Mouse (Mus musculus) kidney, adult 2 months (tissue): ENCODE data around the gene Tulp4. TPM values are rescaled to one million over a fixed set of nuclear protein-coding genes. Genes with fewer than 3 reads are reported as not detected.
A peak's percentile ranks its signal among the peaks of the same experiment; 100 is the strongest.

Source experiments
- DNase-seq: peaks from one replicate; pipeline ENCODE4 v3.0.0; 2021
- H3K27ac ChIP-seq: fragments of 200-500 bp; 2 replicates; pipeline ENCODE4 v1.5.1; 2012; ENCODE audit warnings: low read depth, low read length, control low read depth, inconsistent platforms; ENCODE audit not compliant: insufficient read depth
- H3K27me3 ChIP-seq: fragments of 200-500 bp; replicated peaks from 2 replicates; pipeline ENCODE4 v1.6.1; 2012; ENCODE audit warnings: mild to moderate bottlenecking, moderate library complexity, low read length, inconsistent platforms; ENCODE audit not compliant: control insufficient read depth, insufficient read depth
- H3K36me3 ChIP-seq: fragments of 200-500 bp; 2 replicates; pipeline ENCODE4 v1.6.1; 2012; ENCODE audit warnings: mild to moderate bottlenecking, moderate library complexity, low read length, inconsistent platforms; ENCODE audit not compliant: control insufficient read depth, insufficient read depth
- H3K4me1 ChIP-seq: fragments of 200-500 bp; 2 replicates; pipeline ENCODE4 v1.6.1; 2011; ENCODE audit warnings: low read length; ENCODE audit not compliant: control insufficient read depth, insufficient read depth
- H3K4me3 ChIP-seq: fragments of 200-500 bp; 2 replicates; pipeline ENCODE4 v1.5.1; 2011; ENCODE audit warnings: mild to moderate bottlenecking, low read depth, low read length, control low read depth; ENCODE audit not compliant: insufficient read depth
- CTCF ChIP-seq: fragments of 200-500 bp; conservative IDR thresholded peaks from 2 replicates; pipeline ENCODE4 v1.5.1; 2011; ENCODE audit warnings: low read depth, mild to moderate bottlenecking, control low read depth, low read length, moderate library complexity, mixed read lengths; ENCODE audit not compliant: insufficient read depth, insufficient read length
- POLR2A ChIP-seq: fragments of 200-500 bp; IDR thresholded peaks from one replicate; pipeline ENCODE4 v1.6.1; 2011; ENCODE audit warnings: low read depth, low read length, control low read depth
- WGBS: fragments of 180-500 bp; shearing (Covaris S2); methylation state at CpG from one replicate; pipeline ENCODE4 v1.1.7; 2018; 5-methylcytosine and 5-hydroxymethylcytosine counted together
- polyA plus RNA-seq: library from polyadenylated mRNA; depleted of rRNA; stranded (reverse); fragments of >200 nt; gene quantifications from 2 replicates; pipeline ENCODE4 v1.2.3, GENCODE M21; 2012

Tulp4 gene
- polyA plus RNA-seq, 1 experiment, result 42.5 TPM

GRCm38 (mm10) chr17:6107015-6107601, 871 bp downstream of the Tulp4 start:
- H3K36me3 ChIP-seq, result no peaks in the 10 kb centered on the region; the same call in 1 of the 2 replicates
- H3K4me3 ChIP-seq, result peak overlapping the region; percentile 71
- H3K27ac ChIP-seq, result peak overlapping the region; percentile 73
- peaks cover 5% of the 10 kb centered on the region; the same call in 1 of the 2 replicates for H3K4me1 ChIP-seq
- TF ChIP-seq CTCF, result no peak
- TF ChIP-seq POLR2A, result no peak
- no peaks in the 10 kb centered on the region for H3K27me3 ChIP-seq
- DNase-seq, result peak; percentile 63
- under 1% methylated on average over 40 of the region's 50 CpGs for WGBS

- Histone ChIP-seq H3K4me3 (peak overlapping the region; percentile 26; the same call in 1 of the 2 replicates), H3K36me3 (no peaks in the 10 kb centered on the region; the same call in 1 of the 2 replicates), H3K27me3 (no peaks in the 10 kb centered on the region), H3K27ac (no peak overlapping the region), H3K4me1 (peaks cover 5% of the 10 kb centered on the region; the same call in 1 of the 2 replicates)
- DNase-seq, result no peak
- no peak for TF ChIP-seq POLR2A
- 53% methylated on average over 7 of the region's 7 CpGs for WGBS
Observed at GRCm38 (mm10) chr17:6108175-6108574, 1.9 kb downstream of the Tulp4 start.

- peaks cover 5% of the 10 kb centered on the region; the same call in 1 of the 2 replicates for H3K4me1 ChIP-seq
- no peak for DNase-seq
- H3K27ac ChIP-seq, result no peak overlapping the region
- no peaks in the 10 kb centered on the region for H3K27me3 ChIP-seq
- 85% methylated on average over 3 of the region's 3 CpGs for WGBS
- TF ChIP-seq POLR2A, result no peak
- no peak overlapping the region for H3K4me3 ChIP-seq
- H3K36me3 ChIP-seq, result no peaks in the 10 kb centered on the region; the same call in 1 of the 2 replicates
Observed at GRCm38 (mm10) chr17:6110956-6111355, 4.7 kb downstream of the Tulp4 start.

GRCm38 (mm10) chr17:6113653-6114052, 7.4 kb downstream of the Tulp4 start:
- 88% methylated on average over 6 of the region's 6 CpGs for WGBS
- TF ChIP-seq CTCF (no peak), POLR2A (no peak)
- H3K4me3 ChIP-seq, result no peak overlapping the region
- no peak overlapping the region for H3K27ac ChIP-seq
- no peaks in the 10 kb centered on the region; the same call in 1 of the 2 replicates for H3K4me1 ChIP-seq
- no peaks in the 10 kb centered on the region; the same call in 1 of the 2 replicates for H3K36me3 ChIP-seq
- DNase-seq, result no peak
- H3K27me3 ChIP-seq, result no peaks in the 10 kb centered on the region

GRCm38 (mm10) chr17:6115085-6115484, 8.8 kb downstream of the Tulp4 start:
- Histone ChIP-seq H3K4me1 (no peaks in the 10 kb centered on the region; the same call in 1 of the 2 replicates), H3K27me3 (no peaks in the 10 kb centered on the region), H3K4me3 (no peak overlapping the region), H3K27ac (no peak overlapping the region), H3K36me3 (no peaks in the 10 kb centered on the region)
- TF ChIP-seq POLR2A (no peak), CTCF (no peak)
- DNase-seq, result no peak
- WGBS, result 89% methylated on average over 9 of the region's 9 CpGs

- no peaks in the 10 kb centered on the region; the same call in 1 of the 2 replicates for H3K4me1 ChIP-seq
- no peak overlapping the region for H3K4me3 ChIP-seq
- WGBS, result 77% methylated on average over 4 of the region's 4 CpGs
- no peaks in the 10 kb centered on the region for H3K27me3 ChIP-seq
- no peak overlapping the region for H3K27ac ChIP-seq
- H3K36me3 ChIP-seq, result peaks cover 1% of the 10 kb centered on the region; the same call in 1 of the 2 replicates
- TF ChIP-seq POLR2A (no peak), CTCF (no peak)
- no peak for DNase-seq
Observed at GRCm38 (mm10) chr17:6117148-6117725, 11.0 kb downstream of the Tulp4 start.

- TF ChIP-seq POLR2A (no peak), CTCF (no peak)
- Histone ChIP-seq H3K27me3 (no peaks in the 10 kb centered on the region), H3K4me3 (no peak overlapping the region), H3K4me1 (no peaks in the 10 kb centered on the region; the same call in 1 of the 2 replicates), H3K36me3 (peaks cover 1% of the 10 kb centered on the region; the same call in 1 of the 2 replicates), H3K27ac (no peak overlapping the region)
- WGBS, result 89% methylated on average over 3 of the region's 3 CpGs
- DNase-seq, result no peak
Observed at GRCm38 (mm10) chr17:6117917-6118316, 11.7 kb downstream of the Tulp4 start.
